Mouse (Mus musculus): ENCODE measurements at regions not wholly inside any gene's neighbourhood (a gene's known extent, or its start where the extent isn't known, plus 50 kb on each side); places are given as distances from the start of the nearest gene placed in this dataset.
A peak's percentile ranks its signal among the peaks of the same experiment; 100 is the strongest.
"Not testable (repeated sequence)": the region's sequence is repeated elsewhere in the genome, so short reads cannot be mapped to it uniquely, and the experiment has no call there.

- Histone ChIP-seq H3K27ac (no peak overlapping the region), H3K4me1 (replicated peaks) (no peaks in the 10 kb centered on the region), H3K36me3 (no peaks in the 10 kb centered on the region), H3K4me3 (no peak overlapping the region), H3K9me3 (no peaks in the 10 kb centered on the region), H3K4me2 (no peak overlapping the region), H3K27me3 (no peaks in the 10 kb centered on the region), H3K9ac (no peak overlapping the region)
- no peak for ATAC-seq (ENCODE audit: low FRiP score)
- WGBS: 94% methylated on average over 4 of the region's 4 CpGs
Measured at GRCm38 (mm10) chr16:76481966-76482365, 108.3 kb upstream of the Nrip1 start.

- Histone ChIP-seq H3K36me3 (no peaks in the 10 kb centered on the region), H3K4me3 (no peak overlapping the region), H3K9ac (no peak overlapping the region), H3K27me3 (no peaks in the 10 kb centered on the region), H3K4me1 (replicated peaks) (no peaks in the 10 kb centered on the region), H3K9me3 (no peaks in the 10 kb centered on the region), H3K4me2 (no peak overlapping the region), H3K27ac (no peak overlapping the region)
- no peak for ATAC-seq (ENCODE audit: low FRiP score)
- 89% methylated on average over 8 of the region's 8 CpGs for WGBS
Measured at GRCm38 (mm10) chr16:76477474-76477873, 103.8 kb upstream of the Nrip1 start.

GRCm38 (mm10) chr16:76474481-76474880 lies 100.9 kb upstream of the Nrip1 start:
- Histone ChIP-seq H3K27ac (no peak overlapping the region), H3K4me2 (no peak overlapping the region), H3K9me3 (no peaks in the 10 kb centered on the region), H3K9ac (no peak overlapping the region), H3K27me3 (no peaks in the 10 kb centered on the region), H3K4me1 (replicated peaks) (no peaks in the 10 kb centered on the region), H3K4me3 (no peak overlapping the region), H3K36me3 (no peaks in the 10 kb centered on the region)
- no peak for ATAC-seq (ENCODE audit: low FRiP score)
- 94% methylated on average over 6 of the region's 6 CpGs for WGBS

- no peak overlapping the region for H3K9ac ChIP-seq
- H3K9me3 ChIP-seq: no peaks in the 10 kb centered on the region
- H3K27ac ChIP-seq: no peak overlapping the region
- no peak overlapping the region for H3K4me3 ChIP-seq
- H3K4me1 ChIP-seq (replicated peaks): no peaks in the 10 kb centered on the region
- H3K27me3 ChIP-seq: no peaks in the 10 kb centered on the region
- H3K4me2 ChIP-seq: no peak overlapping the region
- 83% methylated on average over 3 of the region's 3 CpGs for WGBS
- ATAC-seq (ENCODE audit: low FRiP score): no peak
- H3K36me3 ChIP-seq: no peaks in the 10 kb centered on the region
Measured at GRCm38 (mm10) chr16:76472386-76472785, 98.8 kb upstream of the Nrip1 start.

GRCm38 (mm10) chr16:76471081-76471480 lies 97.5 kb upstream of the Nrip1 start:
- H3K9me3 ChIP-seq: no peaks in the 10 kb centered on the region

GRCm38 (mm10) chr16:76459521-76459920 lies 85.9 kb upstream of the Nrip1 start:
- 85% methylated on average over 1 of the region's 1 CpGs for WGBS
- ATAC-seq (ENCODE audit: low FRiP score): no peak
- Histone ChIP-seq H3K27ac (no peak overlapping the region), H3K4me1 (replicated peaks) (no peaks in the 10 kb centered on the region), H3K9ac (no peak overlapping the region), H3K36me3 (no peaks in the 10 kb centered on the region), H3K9me3 (no peaks in the 10 kb centered on the region), H3K4me2 (no peak overlapping the region), H3K4me3 (no peak overlapping the region), H3K27me3 (no peaks in the 10 kb centered on the region)

More at GRCm38 (mm10) chr16:76471081-76471480, 97.5 kb upstream of the Nrip1 start:
- Histone ChIP-seq H3K4me1 (replicated peaks) (no peaks in the 10 kb centered on the region), H3K27me3 (no peaks in the 10 kb centered on the region), H3K9ac (no peak overlapping the region), H3K36me3 (no peaks in the 10 kb centered on the region), H3K27ac (no peak overlapping the region), H3K4me3 (no peak overlapping the region), H3K4me2 (no peak overlapping the region)
- WGBS: 79% methylated on average over 3 of the region's 3 CpGs
- no peak for ATAC-seq (ENCODE audit: low FRiP score)

- not testable (repeated sequence) for H3K9me3 ChIP-seq; H3K4me1 ChIP-seq (replicated peaks); ATAC-seq (ENCODE audit: low FRiP score); H3K4me3 ChIP-seq; H3K27me3 ChIP-seq; H3K9ac ChIP-seq; H3K4me2 ChIP-seq; H3K27ac ChIP-seq; H3K36me3 ChIP-seq
- 79% methylated on average over 2 of the region's 2 CpGs for WGBS
Measured at GRCm38 (mm10) chr16:76456300-76456599, 82.6 kb upstream of the Nrip1 start.

- no peak overlapping the region for H3K4me2 ChIP-seq
- no peaks in the 10 kb centered on the region for H3K36me3 ChIP-seq
- no peak for ATAC-seq (ENCODE audit: low FRiP score)
- WGBS: 87% methylated on average over 9 of the region's 9 CpGs
- H3K27ac ChIP-seq: no peak overlapping the region
- H3K4me1 ChIP-seq (replicated peaks): peaks cover 7% of the 10 kb centered on the region
- H3K9ac ChIP-seq: no peak overlapping the region
- H3K4me3 ChIP-seq: no peak overlapping the region
- H3K27me3 ChIP-seq: no peaks in the 10 kb centered on the region
- H3K9me3 ChIP-seq: no peaks in the 10 kb centered on the region
Measured at GRCm38 (mm10) chr16:76455499-76456299, 82.1 kb upstream of the Nrip1 start.

- no peak overlapping the region for H3K27ac ChIP-seq
- ATAC-seq (ENCODE audit: low FRiP score): no peak
- H3K36me3 ChIP-seq: no peaks in the 10 kb centered on the region
- no peak overlapping the region for H3K4me2 ChIP-seq
- H3K9me3 ChIP-seq: no peaks in the 10 kb centered on the region
- H3K4me3 ChIP-seq: no peak overlapping the region
- no peaks in the 10 kb centered on the region for H3K27me3 ChIP-seq
- H3K4me1 ChIP-seq (replicated peaks): peaks cover 7% of the 10 kb centered on the region
- H3K9ac ChIP-seq: no peak overlapping the region
- WGBS: 79% methylated on average over 17 of the region's 17 CpGs
Measured at GRCm38 (mm10) chr16:76454741-76455465, 81.3 kb upstream of the Nrip1 start.

GRCm38 (mm10) chr16:76453457-76454200 lies 80.0 kb upstream of the Nrip1 start:
- Histone ChIP-seq H3K27me3 (no peaks in the 10 kb centered on the region), H3K36me3 (no peaks in the 10 kb centered on the region), H3K9ac (no peak overlapping the region), H3K4me1 (replicated peaks) (peaks cover 7% of the 10 kb centered on the region), H3K4me3 (no peak overlapping the region), H3K27ac (peak overlapping the region; percentile 18; the same call in 1 of the 2 replicates), H3K9me3 (no peaks in the 10 kb centered on the region), H3K4me2 (peak overlapping the region; percentile 29)
- ATAC-seq (ENCODE audit: low FRiP score): no peak
- 9% methylated on average over 11 of the region's 11 CpGs for WGBS

- no peak for ATAC-seq (ENCODE audit: low FRiP score)
- Histone ChIP-seq H3K36me3 (no peaks in the 10 kb centered on the region), H3K27me3 (no peaks in the 10 kb centered on the region), H3K9me3 (no peaks in the 10 kb centered on the region), H3K4me2 (no peak overlapping the region), H3K9ac (no peak overlapping the region), H3K4me1 (replicated peaks) (peaks cover 5% of the 10 kb centered on the region), H3K4me3 (no peak overlapping the region), H3K27ac (no peak overlapping the region)
- 74% methylated on average over 3 of the region's 3 CpGs for WGBS
Measured at GRCm38 (mm10) chr16:76448773-76449172, 75.1 kb upstream of the Nrip1 start.

- 65% methylated on average over 3 of the region's 3 CpGs for WGBS
- no peak overlapping the region for H3K4me3 ChIP-seq
- H3K9ac ChIP-seq: no peak overlapping the region
- H3K4me1 ChIP-seq (replicated peaks): no peaks in the 10 kb centered on the region
- no peak overlapping the region for H3K27ac ChIP-seq
- ATAC-seq (ENCODE audit: low FRiP score): no peak
- H3K36me3 ChIP-seq: no peaks in the 10 kb centered on the region
- H3K9me3 ChIP-seq: no peaks in the 10 kb centered on the region
- no peak overlapping the region for H3K4me2 ChIP-seq
- no peaks in the 10 kb centered on the region for H3K27me3 ChIP-seq
Measured at GRCm38 (mm10) chr16:76447033-76447432, 73.4 kb upstream of the Nrip1 start.
